Mouse (Mus musculus) spleen, postnatal 14 days (tissue): ENCODE data around the gene Ceacam15.

Source experiments
- DNase-seq, 2 experiments: peaks; one replicate each; pipeline ENCODE4 v3.0.0; 2021 to 2022; ENCODE audit warnings: low spot score in 2 of 2

Ceacam15 gene

GRCm38 (mm10) chr7:16631025-16631424, 44.5 kb downstream of the Ceacam15 start:
- no peak for DNase-seq

GRCm38 (mm10) chr7:16629598-16630296, 45.8 kb downstream of the Ceacam15 start:
- DNase-seq, result peak in 1 of 2 experiments; percentile 31

DNA sequence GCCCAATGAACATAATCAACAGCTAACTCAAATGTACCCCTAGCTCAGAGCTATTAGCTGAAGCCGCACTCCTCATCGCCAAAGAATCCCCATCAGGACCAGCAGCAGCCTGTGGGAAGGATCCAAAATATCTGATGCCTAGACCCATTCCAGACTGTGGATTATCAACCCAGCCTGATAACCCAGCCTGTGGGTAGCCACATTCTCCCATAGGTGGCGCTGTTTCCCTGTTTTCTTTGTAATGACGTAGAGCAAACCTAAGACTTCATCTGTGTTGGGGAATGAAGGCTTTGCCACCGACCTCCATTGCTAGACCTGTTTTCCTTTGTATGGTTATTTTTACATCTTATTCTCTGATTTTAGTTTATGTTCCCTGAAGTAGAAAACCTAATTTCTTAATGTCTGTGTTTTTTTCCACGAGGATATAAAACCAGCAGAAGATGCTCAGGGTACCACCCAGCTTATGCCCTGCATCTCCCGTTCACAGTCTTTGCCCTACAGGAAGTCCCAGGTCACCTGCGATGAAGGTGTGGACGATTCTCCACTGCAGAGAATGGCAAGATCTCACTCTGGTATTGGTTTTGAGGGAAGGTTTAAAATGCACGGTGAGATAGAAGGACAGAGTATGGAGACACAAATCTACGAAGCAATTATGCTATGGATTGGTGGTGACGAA, 47.3 kb downstream of the Ceacam15 start:
- peak in 1 of 2 experiments; percentile 55 for DNase-seq

DNA sequence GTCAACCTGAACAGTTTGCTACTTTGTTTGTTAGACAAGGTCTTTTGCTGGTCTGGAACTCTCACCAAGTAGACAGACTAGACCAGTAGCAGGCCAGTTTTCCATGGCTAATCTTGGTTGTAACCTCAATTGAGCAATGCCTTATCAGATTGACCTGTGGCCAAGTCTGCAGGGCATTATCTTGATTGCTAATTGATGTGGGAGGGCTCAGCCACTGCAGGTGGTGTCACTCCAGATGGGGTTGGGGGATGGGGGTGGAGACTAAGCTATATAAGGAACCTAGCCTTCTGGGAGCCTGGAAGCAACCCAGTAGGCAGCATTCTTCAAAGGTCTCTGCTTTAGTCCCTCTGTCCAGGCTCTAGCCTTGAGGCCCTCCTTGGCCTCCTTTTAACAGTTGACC, 51.8 kb downstream of the Ceacam15 start:
- no peak for DNase-seq

DNA sequence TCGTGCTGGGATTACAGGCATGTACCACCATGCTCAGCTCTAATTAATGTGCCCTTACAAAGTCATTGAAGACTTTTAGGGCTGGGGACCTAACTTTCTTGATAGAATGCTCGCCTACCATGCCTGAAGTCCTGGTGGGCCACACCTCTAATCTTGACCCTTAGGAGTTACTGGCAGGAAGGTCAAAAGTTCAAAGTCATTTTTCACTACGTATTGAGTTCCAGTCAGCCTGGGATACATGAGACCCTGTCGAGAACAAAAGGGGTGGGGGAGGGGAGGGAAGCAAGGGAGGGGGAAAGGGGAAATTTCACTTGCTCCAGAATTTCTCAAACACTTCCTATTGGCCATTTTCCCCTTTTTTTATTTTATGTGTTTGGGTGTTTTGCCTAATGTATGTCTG, 52.4 kb downstream of the Ceacam15 start:
- DNase-seq, result no peak
